Mouse (Mus musculus) kidney, postnatal 14 days (tissue): ENCODE data around the gene Gm21987.
A peak's percentile ranks its signal among the peaks of the same experiment; 100 is the strongest.
"Not testable (repeated sequence)": the region's sequence is repeated elsewhere in the genome, so short reads cannot be mapped to it uniquely, and the experiment has no call there.

ENCODE experiments used
- DNase-seq: peaks from one replicate; pipeline ENCODE4 v3.0.0; 2022; ENCODE audit warnings: mixed read lengths

Gene Gm21987

GRCm38 (mm10) chr16:38346529-38347325 lies at the start of gene Gm21987, which contains the start of gene Cox17:
Gene Gm21987, plus strand, starts transcription at chr16:38347040.
Gene Cox17, plus strand, starts transcription at chr16:38346991.
- peak; percentile 96 for DNase-seq

GRCm38 (mm10) chr16:38298410-38298809 lies 48.4 kb upstream of the Gm21987 start:
- no peak for DNase-seq

GRCm38 (mm10) chr16:38302367-38302766 lies 44.5 kb upstream of the Gm21987 start:
- DNase-seq = no peak

- peak; percentile 81 for DNase-seq
These were observed 42.2 kb upstream of the Gm21987 start for GRCm38 (mm10) chr16:38304460-38305194.

- no peak for DNase-seq
These were observed 40.1 kb upstream of the Gm21987 start for GRCm38 (mm10) chr16:38306571-38307220.

GRCm38 (mm10) chr16:38307221-38307605 lies 39.6 kb upstream of the Gm21987 start:
- no peak for DNase-seq

- no peak for DNase-seq
These were observed 39.2 kb upstream of the Gm21987 start for GRCm38 (mm10) chr16:38307651-38308050.

GRCm38 (mm10) chr16:38308195-38308594 lies 38.6 kb upstream of the Gm21987 start:
- no peak for DNase-seq

- no peak for DNase-seq
These were observed 28.3 kb upstream of the Gm21987 start for GRCm38 (mm10) chr16:38318492-38318891.

- no peak for DNase-seq
These were observed 27.8 kb upstream of the Gm21987 start for GRCm38 (mm10) chr16:38319087-38319486.

GRCm38 (mm10) chr16:38321452-38321935 lies 25.3 kb upstream of the Gm21987 start:
- DNase-seq = peak; percentile 44

GRCm38 (mm10) chr16:38324311-38324710 lies 22.5 kb upstream of the Gm21987 start:
- DNase-seq = no peak

- no peak for DNase-seq
These were observed 20.0 kb upstream of the Gm21987 start for GRCm38 (mm10) chr16:38326778-38327397.

GRCm38 (mm10) chr16:38329340-38329739 lies 17.5 kb upstream of the Gm21987 start:
- no peak for DNase-seq

- peak; percentile 62 for DNase-seq
These were observed 12.4 kb upstream of the Gm21987 start for GRCm38 (mm10) chr16:38334431-38334830.

- not testable (repeated sequence) for DNase-seq
These were observed 8.8 kb upstream of the Gm21987 start for GRCm38 (mm10) chr16:38338077-38338476.

- DNase-seq = peak; percentile 86
These were observed 5.2 kb upstream of the Gm21987 start, which contains the start of gene Maats1 for GRCm38 (mm10) chr16:38341396-38342324. Gene Maats1, minus strand, starts transcription at chr16:38342143.

GRCm38 (mm10) chr16:38344941-38345725 lies 1.7 kb upstream of the Gm21987 start:
- DNase-seq = peak; percentile 37

GRCm38 (mm10) chr16:38347588-38347987 lies 748 bp downstream of the Gm21987 start:
- no peak for DNase-seq

GRCm38 (mm10) chr16:38348217-38348761 lies 1.4 kb downstream of the Gm21987 start:
- DNase-seq = no peak
